Mouse (Mus musculus) MEL (cell line): ENCODE results near the gene Gm20388. TPM values are rescaled to one million over a fixed set of nuclear protein-coding genes. Genes with fewer than 3 reads are reported as not detected.

Source experiments
- DNase-seq: peaks from one replicate; pipeline ENCODE4 v3.0.0; 2011; ENCODE audit warnings: low read depth, low spot score
- H3K27ac ChIP-seq: 2 replicates; pipeline ENCODE4 v1.5.1; 2012; ENCODE audit warnings: low read depth, mild to moderate bottlenecking, control low read depth, low read length, moderate library complexity; ENCODE audit not compliant: control insufficient read depth
- H3K27me3 ChIP-seq, 2 experiments: fragments of 150-350 bp in 1 of 2; sonication (generic) in 1 of 2; 2 replicates each; pipeline ENCODE4 v1.6.1; 2012; ENCODE audit warnings: low read length in 2 of 2, mild to moderate bottlenecking in 2 of 2, improper control_type of control experiment in 1 of 2, moderate library complexity in 1 of 2; ENCODE audit not compliant: insufficient read depth in 2 of 2, control insufficient read depth in 1 of 2
- H3K36me3 ChIP-seq, 2 experiments: 2 replicates each; pipeline ENCODE4 v1.6.1; 2012 to 2014; ENCODE audit warnings: low read length in 2 of 2, improper control_type of control experiment in 1 of 2, inconsistent platforms in 1 of 2, mild to moderate bottlenecking in 1 of 2; ENCODE audit not compliant: insufficient read depth in 2 of 2, control insufficient read depth in 1 of 2
- H3K4me1 ChIP-seq, 2 experiments: fragments of 150-350 bp in 1 of 2; sonication (generic) in 1 of 2; 2 replicates each; pipeline ENCODE4 v1.6.1; 2012; ENCODE audit warnings: low read length in 2 of 2, improper control_type of control experiment in 1 of 2, mild to moderate bottlenecking in 1 of 2; ENCODE audit not compliant: insufficient read depth in 2 of 2, control insufficient read depth in 1 of 2
- H3K4me3 ChIP-seq, 2 experiments: fragments of 150-350 bp in 1 of 2; sonication (generic) in 1 of 2; 2 replicates each; pipeline ENCODE4 v1.5.1; 2012; ENCODE audit warnings: low read depth in 2 of 2, low read length in 2 of 2, mild to moderate bottlenecking in 2 of 2, moderate library complexity in 2 of 2, control low read depth in 1 of 2, improper control_type of control experiment in 1 of 2; ENCODE audit not compliant: control insufficient read depth in 1 of 2, insufficient read depth in 1 of 2
- H3K79me2 ChIP-seq: 2 replicates; pipeline ENCODE4 v1.6.1; 2012; ENCODE audit warnings: mild to moderate bottlenecking, low read length, moderate library complexity; ENCODE audit not compliant: control insufficient read depth, poor library complexity, insufficient read depth
- H3K9ac ChIP-seq: 2 replicates; pipeline ENCODE4 v1.6.1; 2012; ENCODE audit warnings: low read depth, mild to moderate bottlenecking, control low read depth, low read length, moderate library complexity; ENCODE audit not compliant: control insufficient read depth, poor library complexity, severe bottlenecking
- H3K9me3 ChIP-seq: fragments of 150-350 bp; sonication (generic); replicated peaks from 2 replicates; pipeline ENCODE4 v1.6.1; 2012; ENCODE audit warnings: mild to moderate bottlenecking, low read length, improper control_type of control experiment, moderate library complexity; ENCODE audit not compliant: insufficient read depth
- CHD2 ChIP-seq: IDR thresholded peaks from 2 replicates; pipeline ENCODE4 v1.6.1; 2011; ENCODE audit warnings: low read length, improper control_type of control experiment
- CTCF ChIP-seq, 3 experiments: IDR thresholded peaks in 2 of 3; conservative IDR thresholded peaks in 1 of 3; 2 replicates each; pipeline ENCODE4 v1.5.1; 2011 to 2012; ENCODE audit warnings: low read length in 3 of 3, low read depth in 2 of 3, mild to moderate bottlenecking in 2 of 3, improper control_type of control experiment in 1 of 3, inconsistent platforms in 1 of 3, mixed read lengths in 1 of 3, moderate library complexity in 1 of 3; ENCODE audit not compliant: control insufficient read depth in 1 of 3, insufficient read depth in 1 of 3, poor library complexity in 1 of 3, severe bottlenecking in 1 of 3
- E2F4 ChIP-seq: IDR thresholded peaks from 2 replicates; pipeline ENCODE4 v1.6.1; 2011; ENCODE audit warnings: low read depth, low read length, improper control_type of control experiment, borderline replicate concordance
- ETS1 ChIP-seq: IDR thresholded peaks from 2 replicates; pipeline ENCODE4 v1.6.1; 2012; ENCODE audit warnings: low read depth, mild to moderate bottlenecking, inconsistent platforms, low read length, improper control_type of control experiment, moderate library complexity
- GABPA ChIP-seq: IDR thresholded peaks from 2 replicates; pipeline ENCODE4 v1.6.1; 2012; ENCODE audit warnings: low read depth, mild to moderate bottlenecking, inconsistent platforms, low read length, improper control_type of control experiment, moderate library complexity
- HCFC1 ChIP-seq: IDR thresholded peaks from 2 replicates; pipeline ENCODE4 v1.6.1; 2012; ENCODE audit warnings: low read depth, mild to moderate bottlenecking, inconsistent platforms, low read length, improper control_type of control experiment, moderate library complexity
- KAT2A ChIP-seq: conservative IDR thresholded peaks from 2 replicates; pipeline ENCODE4 v1.6.1; 2012; ENCODE audit warnings: low read depth, low read length, improper control_type of control experiment, inconsistent platforms
- MAFK ChIP-seq: IDR thresholded peaks from 2 replicates; pipeline ENCODE4 v1.6.1; 2011; ENCODE audit warnings: low read depth, mild to moderate bottlenecking, low read length, improper control_type of control experiment, borderline replicate concordance
- MYC ChIP-seq: IDR thresholded peaks from 2 replicates; pipeline ENCODE4 v1.6.1; 2011; ENCODE audit warnings: low read depth, mild to moderate bottlenecking, low read length, improper control_type of control experiment, moderate library complexity
- NELFE ChIP-seq: IDR thresholded peaks from 2 replicates; pipeline ENCODE4 v1.6.1; 2011; ENCODE audit warnings: low read depth, low read length, improper control_type of control experiment
- NRF1 ChIP-seq: IDR thresholded peaks from 2 replicates; pipeline ENCODE4 v1.6.1; 2014; ENCODE audit warnings: low read depth, mild to moderate bottlenecking, inconsistent platforms, low read length, improper control_type of control experiment, moderate library complexity; ENCODE audit not compliant: poor library complexity, insufficient read depth, severe bottlenecking
- RAD21 ChIP-seq: IDR thresholded peaks from 2 replicates; pipeline ENCODE4 v1.6.1; 2011; ENCODE audit warnings: mild to moderate bottlenecking, low read depth, low read length, improper control_type of control experiment
- RCOR1 ChIP-seq: IDR thresholded peaks from 2 replicates; pipeline ENCODE4 v1.6.1; 2012; ENCODE audit warnings: low read depth, mild to moderate bottlenecking, inconsistent platforms, low read length, improper control_type of control experiment
- SMC3 ChIP-seq: IDR thresholded peaks from 2 replicates; pipeline ENCODE4 v1.6.1; 2011; ENCODE audit warnings: low read depth, low read length, improper control_type of control experiment
- TAL1 ChIP-seq: IDR thresholded peaks from 2 replicates; pipeline ENCODE4 v1.6.1; 2012; ENCODE audit warnings: mild to moderate bottlenecking, inconsistent platforms, low read length, moderate library complexity, mixed read lengths
- TBP ChIP-seq: IDR thresholded peaks from 2 replicates; pipeline ENCODE4 v1.8.0; 2011; ENCODE audit warnings: low read depth, low read length, improper control_type of control experiment
- ZNF384 ChIP-seq: IDR thresholded peaks from 2 replicates; pipeline ENCODE4 v1.6.1; 2012; ENCODE audit warnings: low read depth, mild to moderate bottlenecking, inconsistent platforms, low read length, improper control_type of control experiment
- polyA plus RNA-seq, 2 experiments: library from polyadenylated mRNA; stranded (reverse) in 1 of 2; unstranded in 1 of 2; fragments of >175 nt in 1 of 2; fragments of >200 nt in 1 of 2; gene quantifications; 2 replicates each; pipeline versions ENCODE4 v1.2.1 to v1.2.4; 2012; ENCODE audit warnings: low replicate concordance in 2 of 2, low read depth in 1 of 2; ENCODE audit not compliant: insufficient read length in 2 of 2, insufficient read depth in 1 of 2, missing spikeins in 1 of 2
- total RNA-seq: library from RNA; depleted of rRNA; stranded (reverse); fragments of 300-350 nt; gene quantifications from 2 replicates; pipeline ENCODE4 v1.2.3, GENCODE M21; 2012

Gene Gm20388
- total and polyA plus RNA-seq, 3 experiments = 11.1 to 17.8 TPM; not detected in 1

GRCm38 (mm10) chr8:119933681-119934080, 23.0 kb downstream of the Gm20388 start:
- H3K9ac ChIP-seq = no peak overlapping the region
- no peak for TF ChIP-seq KAT2A
- TF ChIP-seq HCFC1 = no peak
- H3K27me3 ChIP-seq = no peaks in the 10 kb centered on the region
- no peak overlapping the region for H3K27ac ChIP-seq
- peaks cover 60% of the 10 kb centered on the region for H3K79me2 ChIP-seq
- H3K4me1 ChIP-seq = peaks cover 4 to 5% of the 10 kb centered on the region in 2 experiments; a peak in 3 of 4 replicates
- H3K36me3 ChIP-seq = peaks cover 7 to 24% of the 10 kb centered on the region in 2 experiments; a peak in 3 of 4 replicates
- no peak overlapping the region for H3K4me3 ChIP-seq
- DNase-seq = no peak
- no peaks in the 10 kb centered on the region for H3K9me3 ChIP-seq

- Histone ChIP-seq H3K4me1 (no peaks in the 10 kb centered on the region), H3K79me2 (peaks cover 44% of the 10 kb centered on the region), H3K27ac (no peak overlapping the region), H3K9me3 (no peaks in the 10 kb centered on the region), H3K4me3 (no peak overlapping the region), H3K9ac (no peak overlapping the region), H3K36me3 (peaks cover 0 to 28% of the 10 kb centered on the region in 2 experiments; a peak in 2 of 4 replicates), H3K27me3 (no peaks in the 10 kb centered on the region)
- DNase-seq = no peak
- TF ChIP-seq E2F4 (no peak), ZNF384 (no peak), MYC (no peak), NRF1 (no peak), TBP (no peak), KAT2A (no peak), GABPA (no peak), SMC3 (no peak), RAD21 (no peak), CHD2 (no peak), TAL1 (no peak), ETS1 (no peak), MAFK (no peak), RCOR1 (no peak), CTCF (IDR thresholded peaks at IDR 0.05 in 2 of 3, conservative IDR thresholded peaks at IDR 0.05 in 1 of 3; ENCODE audit: control insufficient read depth in 1 of 3, insufficient read depth in 1 of 3, low read depth in 2 of 3, low read length in 3 of 3, poor library complexity in 1 of 3, severe bottlenecking in 1 of 3) (no peak), NELFE (no peak)
These were observed 24.9 kb downstream of the Gm20388 start for GRCm38 (mm10) chr8:119935541-119935940.
